Mouse (Mus musculus) gastrocnemius, postnatal 25 days (tissue): ENCODE measurements around the gene AC170998.1. TPM values are rescaled to one million over a fixed set of nuclear protein-coding genes. Genes with fewer than 3 reads are reported as not detected.

Source experiments
- DNase-seq: peaks from one replicate; pipeline ENCODE4 v3.0.0; 2022
- long read RNA-seq, 2 experiments: library from polyadenylated mRNA; stranded (forward); transcript quantifications; one replicate each; pipeline ENCODE4 v2.0.0; 2021
- total RNA-seq, 2 experiments: library from RNA; stranded (reverse); gene quantifications; 1 replicate in 1 of 2; 2 replicates in 1 of 2; pipeline ENCODE4 v1.2.3; 2021

Gene AC170998.1
- total RNA-seq = under 1 TPM in 1 of 2 experiments, not detected in 1; 0.94 TPM
- long read RNA-seq, experiment 1 = 0 reads
- long read RNA-seq, experiment 2 = 0 reads

DNA sequence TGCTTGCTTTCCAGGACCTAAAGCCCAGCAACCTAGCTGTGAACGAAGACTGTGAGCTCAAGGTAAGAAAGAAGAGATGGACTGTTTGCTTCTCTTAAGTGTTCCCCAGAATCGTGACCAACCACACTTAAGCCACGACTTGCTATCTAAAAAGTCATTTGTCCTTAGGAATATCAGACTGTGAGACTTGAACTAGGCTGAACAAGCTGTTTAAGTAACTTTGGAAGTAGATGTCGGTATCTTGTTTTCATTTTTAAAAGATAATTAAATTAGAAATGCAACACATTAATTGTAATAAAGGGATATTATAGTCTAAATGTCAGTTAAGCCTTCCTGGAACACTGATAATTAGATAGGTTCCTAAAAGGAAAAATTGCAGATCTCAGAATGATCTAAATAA lies at the start of gene AC170998.1:
AC170998.1 (plus strand) TSS at position 301 of the 400 bp plus-strand sequence.
- no peak for DNase-seq

DNA sequence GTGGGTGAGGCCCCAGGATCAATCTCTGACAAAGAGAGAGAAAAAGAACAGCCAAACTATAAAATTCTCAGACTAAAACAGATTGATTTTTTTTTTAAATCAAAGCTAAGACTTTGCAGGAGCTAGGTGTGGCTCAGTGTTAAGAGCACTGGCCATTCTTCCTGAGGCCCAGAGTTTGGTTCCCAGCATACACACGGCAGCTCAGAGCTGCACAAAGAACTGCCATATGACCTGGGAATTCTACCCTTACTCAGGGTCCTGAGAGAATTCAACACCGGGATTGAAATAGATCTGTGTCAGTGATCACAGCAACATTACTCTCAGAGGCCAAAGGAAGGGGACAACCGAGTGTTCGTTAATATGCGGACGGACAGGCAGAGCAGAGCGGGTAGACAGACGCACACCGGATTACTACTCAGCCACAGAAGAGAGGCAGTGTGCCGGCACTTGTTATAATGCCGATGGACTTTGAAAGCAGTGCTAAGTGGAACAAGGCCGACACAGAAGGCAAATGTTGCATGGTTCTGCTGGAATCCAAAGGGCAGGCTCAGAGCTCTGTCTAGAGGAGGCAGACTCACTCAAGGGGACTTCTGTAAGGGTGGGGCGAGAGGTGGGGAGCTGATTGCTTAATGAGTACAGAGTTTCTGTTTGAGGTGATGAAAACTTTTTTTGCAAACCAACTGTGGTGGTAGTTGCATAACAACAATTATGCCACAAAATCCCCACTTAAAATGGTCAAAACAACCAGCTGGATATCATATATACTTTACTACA lies 43.4 kb upstream of the AC170998.1 start:
- no peak for DNase-seq

GRCm38 (mm10) chr17:28683601-28684000 lies 42.3 kb upstream of the AC170998.1 start:
- DNase-seq = no peak

DNA sequence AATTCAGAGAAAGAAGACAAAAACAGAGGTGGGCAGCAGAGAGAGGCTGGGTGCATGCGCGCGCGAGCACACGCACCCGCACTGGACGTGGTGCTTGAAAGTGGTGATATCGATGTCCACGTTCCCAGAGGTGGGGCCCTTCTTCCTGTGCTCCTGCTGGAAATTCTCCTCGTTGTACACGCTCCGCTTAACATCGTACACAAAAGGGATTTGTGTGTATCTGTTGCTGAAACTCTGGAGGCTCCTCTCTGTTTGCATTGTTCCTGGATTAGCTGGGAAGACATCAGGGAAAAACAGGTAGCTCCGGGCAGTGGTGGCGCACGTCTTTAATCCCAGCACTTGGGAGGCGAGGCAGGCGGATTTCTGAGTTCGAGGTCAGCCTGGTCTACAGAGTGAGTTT lies 41.3 kb upstream of the AC170998.1 start:
- no peak for DNase-seq

- DNase-seq = no peak
Observed at GRCm38 (mm10) chr17:28687354-28687753, 38.5 kb upstream of the AC170998.1 start.

DNA sequence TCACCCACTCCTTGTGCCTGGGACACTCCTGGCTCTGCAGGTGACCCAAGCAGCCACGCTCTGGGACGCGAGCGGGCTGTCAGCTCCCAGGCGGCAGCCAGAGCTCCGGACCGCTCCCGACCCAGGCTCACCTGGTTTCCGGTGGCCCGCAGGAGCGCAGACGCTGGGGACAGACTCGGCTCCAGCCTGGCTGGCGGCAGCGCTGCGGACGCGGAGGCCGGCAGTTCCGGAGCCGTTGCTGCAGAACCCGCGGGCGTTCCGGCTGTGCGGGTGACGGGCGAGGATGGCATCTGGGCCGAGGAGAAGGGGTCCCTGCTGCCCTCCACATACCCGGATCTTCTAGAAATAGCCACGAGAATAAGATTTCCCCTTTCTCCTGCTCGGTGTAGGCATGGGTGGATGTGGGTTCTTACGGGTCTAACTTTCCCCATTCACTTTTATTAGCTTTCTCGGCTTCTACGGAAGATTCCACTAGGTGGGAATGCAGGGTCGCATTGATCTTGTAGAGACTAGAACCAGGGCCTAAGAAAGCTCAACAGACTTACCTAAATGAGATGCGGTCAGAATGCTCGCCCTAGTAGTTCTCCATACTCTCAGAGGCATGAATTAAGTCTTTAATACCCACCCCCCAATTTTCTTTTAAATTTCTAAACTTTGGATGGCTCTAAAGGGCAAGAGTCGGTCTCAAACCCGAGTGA lies 36.1 kb upstream of the AC170998.1 start, which contains the start of gene Slc26a8:
Slc26a8 (minus strand) TSS at position 648 of the 698 bp plus-strand sequence.
- DNase-seq = no peak

GRCm38 (mm10) chr17:28690776-28691686 lies 34.9 kb upstream of the AC170998.1 start, which contains the start of gene Mapk14:
Mapk14 (plus strand) TSS chr17:28691329.
- peak; percentile 100 for DNase-seq

GRCm38 (mm10) chr17:28691687-28692340 lies 34.1 kb upstream of the AC170998.1 start:
- peak; percentile 66 for DNase-seq

- peak; percentile 35 for DNase-seq
Observed at GRCm38 (mm10) chr17:28692341-28692710, 33.6 kb upstream of the AC170998.1 start.

DNA sequence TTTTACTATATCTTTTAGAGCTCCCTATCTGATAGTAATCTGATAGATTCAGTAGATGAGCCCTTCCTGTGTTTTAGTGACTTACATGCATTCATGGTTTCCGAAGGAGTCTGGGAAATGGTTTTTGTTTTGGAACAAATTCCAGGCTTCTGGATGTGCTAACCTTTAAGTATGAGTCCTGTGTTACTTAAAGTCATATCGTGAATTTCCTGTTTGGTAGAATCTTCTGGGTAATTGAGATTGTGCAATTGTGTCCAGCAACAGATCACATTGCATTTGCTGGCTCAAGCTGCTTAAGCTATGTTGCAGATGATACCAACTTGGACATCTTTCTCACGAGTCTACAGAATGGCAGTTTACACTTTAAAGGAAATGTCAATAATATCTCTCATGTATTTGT lies 32.8 kb upstream of the AC170998.1 start:
- DNase-seq = no peak

GRCm38 (mm10) chr17:28694078-28694477 lies 31.8 kb upstream of the AC170998.1 start:
- DNase-seq = no peak

DNA sequence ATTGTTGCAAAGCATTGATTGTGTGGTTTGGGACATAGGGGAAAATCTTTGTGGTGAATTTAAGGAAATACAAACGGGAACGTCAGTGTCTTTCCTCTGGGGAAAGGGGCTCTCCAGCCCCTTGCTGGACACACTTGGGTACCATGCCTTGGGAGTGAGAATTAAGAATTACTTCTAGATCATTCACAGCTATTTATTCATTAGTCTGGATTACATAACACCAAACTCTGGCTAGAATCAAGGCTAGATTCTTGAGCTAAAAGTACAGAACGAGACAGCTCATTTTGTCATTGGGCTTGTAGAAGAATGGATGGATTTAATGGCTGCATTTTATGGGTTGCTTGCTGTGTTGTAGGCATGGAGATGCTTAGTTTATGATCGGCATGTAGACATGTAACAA lies 31.1 kb upstream of the AC170998.1 start:
- DNase-seq = no peak

GRCm38 (mm10) chr17:28696641-28697040 lies 29.2 kb upstream of the AC170998.1 start:
- DNase-seq = no peak

GRCm38 (mm10) chr17:28697290-28698195 lies 28.3 kb upstream of the AC170998.1 start:
- peak; percentile 31 for DNase-seq

DNA sequence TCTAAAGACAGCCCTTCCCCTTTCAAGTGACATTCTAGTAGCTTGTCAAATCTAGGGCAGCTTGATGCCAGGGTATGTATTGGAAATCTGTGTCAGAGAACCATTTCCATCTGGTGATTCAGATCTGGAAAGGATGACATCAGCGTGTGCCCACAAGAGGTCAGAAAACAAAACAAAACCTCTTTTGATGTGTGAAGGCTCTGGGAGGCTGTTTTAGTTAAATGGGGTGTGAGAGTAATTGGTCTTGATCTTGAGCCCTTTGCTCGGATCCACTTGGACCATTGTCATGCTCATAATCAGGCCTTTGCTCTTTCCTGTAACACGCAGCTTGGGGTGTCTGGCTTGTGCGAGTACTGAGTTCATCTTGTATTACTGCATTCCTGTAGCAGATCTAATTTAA lies 27.6 kb upstream of the AC170998.1 start:
- DNase-seq = no peak

- DNase-seq = no peak
Observed at GRCm38 (mm10) chr17:28698672-28699071, 27.2 kb upstream of the AC170998.1 start.

DNA sequence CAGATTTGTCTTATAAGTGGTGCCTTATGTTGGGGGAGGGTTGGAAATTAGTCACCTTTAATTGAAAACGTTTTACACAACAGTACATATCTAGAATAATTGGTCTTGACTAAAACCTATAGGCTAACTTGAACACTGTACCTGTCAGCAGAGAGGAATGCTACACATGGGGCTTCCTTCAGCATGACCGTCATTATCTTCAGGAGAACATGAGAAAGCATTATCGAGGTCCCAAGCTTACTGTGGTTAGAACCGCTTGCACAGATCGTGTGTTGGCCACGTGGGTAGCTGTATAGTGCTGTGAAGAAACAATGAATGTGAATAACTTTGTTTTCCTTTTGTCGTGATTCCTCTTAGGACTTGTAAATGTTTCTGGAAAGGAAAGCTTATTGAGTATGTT lies 26.1 kb upstream of the AC170998.1 start:
- DNase-seq = no peak

DNA sequence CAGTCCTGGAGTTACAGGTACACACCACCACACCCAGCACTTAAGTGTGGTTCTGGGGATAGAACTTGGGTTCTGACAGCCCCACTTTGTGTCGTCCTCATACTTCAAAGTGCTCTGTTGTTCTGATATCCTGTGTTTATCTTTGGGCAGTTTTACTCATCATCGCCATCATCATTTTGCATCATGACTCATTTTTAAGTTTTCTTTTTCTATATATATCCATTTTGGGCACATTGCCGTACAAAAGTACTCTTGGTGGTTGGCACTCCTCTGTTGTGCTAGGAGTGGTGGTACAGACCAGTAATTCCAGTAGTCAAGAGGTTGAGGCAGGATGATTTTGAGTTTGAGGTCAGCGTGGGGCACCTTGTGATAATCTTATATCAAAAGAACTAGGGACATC lies 24.7 kb upstream of the AC170998.1 start:
- DNase-seq = no peak

DNA sequence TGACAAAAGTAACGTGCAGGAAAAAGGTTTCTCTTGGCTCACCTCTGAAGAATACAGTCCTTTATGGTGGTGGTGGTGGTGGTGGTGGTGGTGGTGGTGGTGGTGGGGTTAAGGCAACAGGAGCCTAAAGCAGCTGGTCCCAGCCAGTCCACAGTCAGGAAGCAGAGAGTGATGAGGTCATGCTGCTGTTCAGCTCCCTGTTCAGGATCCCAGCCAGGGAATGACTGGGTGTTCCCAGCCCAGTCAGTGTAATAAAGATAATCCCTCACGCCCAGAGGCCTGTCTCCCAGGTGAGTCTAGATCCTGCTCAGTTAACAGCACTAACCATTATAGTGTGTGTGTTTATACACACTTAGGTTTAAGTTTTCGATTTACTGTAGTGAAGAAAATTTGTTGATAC lies 24.1 kb upstream of the AC170998.1 start:
- no peak for DNase-seq

DNA sequence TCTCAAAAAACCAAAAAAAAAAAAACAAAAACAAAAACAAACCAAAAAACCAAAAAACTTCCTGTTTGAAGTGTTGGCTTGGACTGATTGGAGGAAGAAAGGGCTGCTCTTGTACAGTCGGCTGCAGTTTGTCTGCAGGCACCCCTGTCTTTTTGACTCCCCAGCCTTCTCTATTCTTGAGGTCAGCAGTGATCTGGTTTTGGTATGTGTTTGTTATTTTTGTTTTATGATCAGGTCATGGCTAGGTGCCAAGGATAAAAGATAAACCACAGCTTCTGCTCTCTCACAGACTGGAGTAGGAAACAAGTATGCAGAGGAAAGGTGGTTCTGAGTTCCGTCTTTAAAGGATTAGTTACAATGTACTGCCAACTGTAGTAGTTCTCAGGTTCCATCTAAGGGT lies 23.2 kb upstream of the AC170998.1 start:
- no peak for DNase-seq

DNA sequence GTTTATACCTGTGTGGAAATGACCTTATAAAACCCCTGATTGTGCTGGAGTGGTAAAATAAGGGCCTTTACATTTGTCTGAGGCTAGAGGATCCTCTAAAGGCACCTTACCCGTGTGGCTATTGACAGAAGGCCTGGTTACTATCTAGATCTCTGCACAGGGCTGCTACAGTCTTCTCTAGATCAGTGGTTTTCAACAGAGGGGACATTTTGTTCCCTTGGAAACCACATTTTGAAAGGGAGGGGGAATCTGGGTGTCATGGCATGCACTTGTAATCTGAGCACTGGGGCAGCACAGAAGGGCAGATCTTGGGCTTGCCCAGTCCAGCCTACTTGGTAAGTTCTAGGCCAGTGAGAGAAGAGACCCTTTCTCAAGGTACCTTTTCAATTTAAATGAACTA lies 19.2 kb upstream of the AC170998.1 start:
- DNase-seq = peak; percentile 34
